Mouse (Mus musculus) cortical plate, adult 2 months (tissue): ENCODE measurements around the gene Scn1a. TPM values are rescaled to one million over a fixed set of nuclear protein-coding genes. Genes with fewer than 3 reads are reported as not detected.

Source experiments
- H3K27ac ChIP-seq: fragments of 200-500 bp; 2 replicates; pipeline ENCODE4 v1.5.1; 2012; ENCODE audit warnings: low read length, control low read depth, inconsistent platforms; ENCODE audit not compliant: insufficient read depth
- H3K4me1 ChIP-seq: fragments of 200-500 bp; 2 replicates; pipeline ENCODE4 v1.6.1; 2011; ENCODE audit warnings: low read length; ENCODE audit not compliant: control insufficient read depth, insufficient read depth
- H3K4me3 ChIP-seq: fragments of 200-500 bp; 2 replicates; pipeline ENCODE4 v1.5.1; 2011; ENCODE audit warnings: mild to moderate bottlenecking, low read length, control low read depth; ENCODE audit not compliant: insufficient read depth
- CTCF ChIP-seq: fragments of 200-500 bp; IDR thresholded peaks from 2 replicates; pipeline ENCODE4 v1.5.1; 2011; ENCODE audit warnings: mild to moderate bottlenecking, control low read depth, low read length; ENCODE audit not compliant: insufficient read depth; ENCODE audit errors: extremely low read depth
- POLR2A ChIP-seq: fragments of 200-500 bp; IDR thresholded peaks from 2 replicates; pipeline ENCODE4 v1.6.1; 2011; ENCODE audit warnings: mild to moderate bottlenecking, low read length, control low read depth; ENCODE audit not compliant: insufficient read depth; ENCODE audit errors: extremely low read depth
- polyA plus RNA-seq: library from polyadenylated mRNA; depleted of rRNA; stranded (reverse); fragments of >200 nt; gene quantifications from 2 replicates; pipeline ENCODE4 v1.2.3, GENCODE M21; 2012

The Scn1a gene
- polyA plus RNA-seq, 1 experiment = 63.2 TPM

- TF ChIP-seq POLR2A = no peak
- TF ChIP-seq CTCF = peak; percentile 52
- peak overlapping the region; percentile 9 for H3K27ac ChIP-seq
These were observed 30.8 kb downstream of the Scn1a start for GRCm38 (mm10) chr2:66409740-66410290.

GRCm38 (mm10) chr2:66408899-66409739 is 31.5 kb downstream of the Scn1a start:
- Histone ChIP-seq H3K4me1 (peaks cover 2% of the 10 kb centered on the region), H3K4me3 (peak overlapping the region; percentile 85), H3K27ac (peak overlapping the region; percentile 89)
- no peak for TF ChIP-seq CTCF

More at GRCm38 (mm10) chr2:66409740-66410290, 30.8 kb downstream of the Scn1a start:
- H3K4me1 ChIP-seq = peaks cover 2% of the 10 kb centered on the region
- H3K4me3 ChIP-seq = peak overlapping the region; percentile 85

- no peak overlapping the region; the same call in none of the 2 replicates for H3K27ac ChIP-seq
- peak overlapping the region; percentile 85 for H3K4me3 ChIP-seq
- TF ChIP-seq CTCF = no peak
- peak; percentile 53; the same call in 1 of the 2 replicates for TF ChIP-seq POLR2A
- H3K4me1 ChIP-seq = peaks cover 2% of the 10 kb centered on the region
These were observed 32.2 kb downstream of the Scn1a start for GRCm38 (mm10) chr2:66408456-66408855.

GRCm38 (mm10) chr2:66392586-66392985 is 48.1 kb downstream of the Scn1a start:
- H3K4me1 ChIP-seq = no peaks in the 10 kb centered on the region
- TF ChIP-seq POLR2A = no peak
- TF ChIP-seq CTCF = no peak
- no peak overlapping the region for H3K27ac ChIP-seq
- no peak overlapping the region for H3K4me3 ChIP-seq

DNA sequence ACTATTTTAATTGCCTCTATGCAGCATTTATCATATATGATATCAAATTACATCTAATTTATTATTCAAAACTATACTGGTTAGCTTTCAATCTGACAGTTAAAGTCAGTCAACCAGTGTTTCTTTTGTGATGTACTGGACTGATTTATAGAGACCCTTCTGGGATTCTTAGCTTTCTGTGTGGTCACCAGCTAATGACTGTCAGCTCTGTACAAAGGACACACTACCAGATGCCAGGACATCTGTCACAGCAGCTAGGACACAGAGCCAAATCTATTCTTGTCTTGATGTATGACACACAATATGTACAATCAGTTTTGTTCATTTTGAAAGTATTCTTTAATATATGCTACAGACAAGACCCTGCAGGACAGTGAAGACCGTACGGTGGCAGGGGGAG is 72.7 kb downstream of the Scn1a start:
- TF ChIP-seq POLR2A (no peak), CTCF (no peak)
- no peaks in the 10 kb centered on the region; the same call in 1 of the 2 replicates for H3K4me1 ChIP-seq

GRCm38 (mm10) chr2:66350590-66350989 is 90.0 kb downstream of the Scn1a start:
- TF ChIP-seq POLR2A (no peak), CTCF (no peak)
- Histone ChIP-seq H3K4me3 (no peak overlapping the region), H3K27ac (0 out of 2 replicates have a peak overlapping the region, but pooled peaks have one; percentile 35), H3K4me1 (peaks cover 6% of the 10 kb centered on the region; the same call in 1 of the 2 replicates)

More for the DNA sequence above, 72.7 kb downstream of the Scn1a start:
- Histone ChIP-seq H3K4me3 (no peak overlapping the region), H3K27ac (no peak overlapping the region)

DNA sequence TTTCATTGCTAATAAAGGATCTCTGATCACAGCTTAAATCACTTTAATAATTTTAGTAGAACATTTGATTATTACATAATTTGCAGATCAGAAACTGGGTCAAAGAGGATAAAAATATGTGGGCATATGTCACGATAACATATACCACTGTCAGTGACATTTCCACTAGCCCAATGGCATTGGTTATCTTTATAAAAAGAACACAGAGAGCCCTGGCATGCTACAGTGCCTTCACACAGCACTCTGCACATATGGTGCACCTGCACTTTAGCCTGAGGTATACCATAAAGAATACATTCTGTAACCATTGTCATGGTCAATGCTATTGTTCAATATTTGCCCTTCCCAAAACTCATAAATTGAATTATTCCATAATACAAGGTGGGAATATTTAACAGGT is 94.0 kb downstream of the Scn1a start:
- Histone ChIP-seq H3K4me3 (no peak overlapping the region), H3K4me1 (peaks cover 10% of the 10 kb centered on the region), H3K27ac (peak overlapping the region; percentile 46; the same call in 1 of the 2 replicates)
- TF ChIP-seq POLR2A = no peak
- no peak for TF ChIP-seq CTCF

- Histone ChIP-seq H3K4me1 (peaks cover 10% of the 10 kb centered on the region), H3K4me3 (no peak overlapping the region), H3K27ac (no peak overlapping the region)
- TF ChIP-seq CTCF (no peak), POLR2A (no peak)
These were observed 94.5 kb downstream of the Scn1a start for GRCm38 (mm10) chr2:66346181-66346580.

GRCm38 (mm10) chr2:66337406-66337805 is 103.2 kb downstream of the Scn1a start:
- Histone ChIP-seq H3K4me3 (no peak overlapping the region), H3K4me1 (no peaks in the 10 kb centered on the region), H3K27ac (no peak overlapping the region)
- TF ChIP-seq CTCF (no peak), POLR2A (no peak)

DNA sequence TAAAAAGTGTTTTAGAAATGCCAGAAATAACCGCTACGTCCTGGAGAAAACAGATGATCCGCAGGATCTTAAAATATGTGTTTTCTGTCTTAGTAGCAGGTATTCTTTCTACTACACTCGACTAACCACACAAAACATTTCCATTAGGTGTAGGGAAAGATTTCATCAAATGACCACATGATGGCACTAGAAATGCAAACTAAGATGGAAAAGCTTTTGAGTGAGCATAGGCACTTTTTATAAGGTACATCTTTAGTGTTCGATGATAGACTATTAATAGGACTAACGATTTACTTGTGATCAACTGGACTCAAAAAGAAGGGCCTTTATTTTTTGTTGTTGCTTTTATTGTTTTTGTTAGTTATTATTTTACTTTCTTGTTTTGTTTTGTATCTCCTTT is 104.2 kb downstream of the Scn1a start:
- TF ChIP-seq CTCF = no peak
- TF ChIP-seq POLR2A = no peak
- H3K4me3 ChIP-seq = no peak overlapping the region
- no peaks in the 10 kb centered on the region for H3K4me1 ChIP-seq
- no peak overlapping the region for H3K27ac ChIP-seq

DNA sequence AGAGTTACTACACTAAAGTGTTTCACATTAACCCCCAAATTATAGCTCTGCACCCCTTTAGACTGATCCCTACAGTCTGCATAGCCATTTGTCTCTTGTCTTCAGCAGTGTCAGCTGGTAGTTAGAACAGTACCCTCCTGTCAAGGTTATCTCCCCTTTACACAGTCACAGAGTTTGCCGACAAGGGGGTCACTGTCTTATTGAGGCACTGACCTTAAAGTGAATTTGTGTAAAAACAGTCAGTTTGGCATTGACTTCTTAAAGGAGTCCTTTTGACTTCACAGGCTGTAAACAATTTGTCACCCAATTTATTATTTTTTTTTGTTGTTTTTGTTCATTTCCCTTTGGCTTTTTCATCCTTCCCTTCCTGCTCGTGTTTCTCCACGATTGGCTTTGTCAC is 168.1 kb downstream of the Scn1a start:
- TF ChIP-seq POLR2A (no peak), CTCF (no peak)
- H3K4me3 ChIP-seq = no peak overlapping the region

More for the DNA sequence above, 168.1 kb downstream of the Scn1a start:
- Histone ChIP-seq H3K4me1 (no peaks in the 10 kb centered on the region), H3K27ac (no peak overlapping the region)
